Mouse (Mus musculus): ENCODE results near the gene Slc6a11. TPM values are rescaled to one million over a fixed set of nuclear protein-coding genes. Genes with fewer than 3 reads are reported as not detected.

Slc6a11 gene
- polyA plus RNA-seq, 1 experiment from 2014 or later = 0.92 TPM

DNA sequence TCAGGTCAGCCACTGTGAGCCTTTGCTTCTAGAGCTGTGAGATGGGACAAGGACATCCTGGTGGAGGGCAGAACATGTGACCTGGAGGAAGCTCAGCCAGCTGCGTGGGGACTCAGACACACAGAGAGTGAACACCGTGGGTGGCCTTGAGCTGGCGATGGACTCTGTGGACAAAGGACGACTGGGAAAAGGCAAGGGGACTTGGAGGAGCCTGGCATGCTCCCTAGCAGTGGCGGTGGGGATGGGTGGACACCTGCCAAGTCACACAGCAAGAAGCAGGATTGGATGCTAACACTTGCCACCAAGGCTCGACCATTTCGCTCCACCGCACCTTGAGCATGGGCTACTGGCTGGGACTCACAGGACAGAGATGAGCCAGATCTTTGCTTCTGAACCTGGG, 57.8 kb downstream of the Slc6a11 start:
- 70% methylated on average over 8 of the region's 8 CpGs for WGBS
- peaks cover 3% of the 10 kb centered on the region; the same call in 1 of the 2 replicates for H3K27me3 ChIP-seq (ENCODE audit: control insufficient read depth, insufficient read depth, low read length)
- no peak overlapping the region for H3K4me2 ChIP-seq (ENCODE audit: low read depth, low read length, severe bottlenecking)
- no peak overlapping the region for H3K27ac ChIP-seq (ENCODE audit: low read depth, low read length)
- no peak for ATAC-seq (replicated peaks; ENCODE audit: low FRiP score)
- H3K4me3 ChIP-seq (ENCODE audit: low read depth, low read length) = no peak overlapping the region
- H3K9ac ChIP-seq (ENCODE audit: low read length) = no peak overlapping the region
- no peaks in the 10 kb centered on the region for H3K4me1 ChIP-seq (replicated peaks; ENCODE audit: control insufficient read depth, insufficient read depth, low read length)
- no peak for DNase-seq (ENCODE audit: low spot score)
- H3K36me3 ChIP-seq (ENCODE audit: control insufficient read depth, insufficient read depth, low read length) = no peaks in the 10 kb centered on the region
- H3K9me3 ChIP-seq (ENCODE audit: control insufficient read depth, low read length) = no peaks in the 10 kb centered on the region

DNA sequence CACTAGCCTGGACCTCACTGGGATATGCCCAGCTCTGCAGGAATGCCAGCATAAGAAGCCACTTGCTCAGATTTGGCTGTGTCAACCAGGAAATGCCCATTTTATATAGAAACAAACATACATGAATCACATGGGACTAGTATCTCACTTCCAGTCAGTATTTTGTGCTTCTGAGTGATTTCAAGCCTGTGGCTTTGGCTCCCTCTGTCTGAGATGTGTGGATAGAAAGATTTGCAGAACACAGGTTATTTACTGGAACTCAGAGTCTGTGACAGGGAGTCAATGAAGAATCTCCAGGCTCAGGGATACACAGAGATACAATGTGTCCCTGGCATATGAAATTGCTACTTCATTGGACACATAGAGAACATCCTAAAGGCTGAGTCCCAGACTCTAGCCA, 65.0 kb downstream of the Slc6a11 start:
- H3K4me2 ChIP-seq (ENCODE audit: low read depth, low read length, severe bottlenecking) = no peak overlapping the region
- no peaks in the 10 kb centered on the region for H3K4me1 ChIP-seq (replicated peaks; ENCODE audit: control insufficient read depth, insufficient read depth, low read length)
- no peaks in the 10 kb centered on the region for H3K36me3 ChIP-seq (ENCODE audit: control insufficient read depth, insufficient read depth, low read length)
- ATAC-seq (replicated peaks; ENCODE audit: low FRiP score) (no peak), DNase-seq (ENCODE audit: low spot score) (no peak)
- no peaks in the 10 kb centered on the region for H3K27me3 ChIP-seq (ENCODE audit: control insufficient read depth, insufficient read depth, low read length)
- no peak overlapping the region for H3K9ac ChIP-seq (ENCODE audit: low read length)
- no peak overlapping the region for H3K4me3 ChIP-seq (ENCODE audit: low read depth, low read length)
- H3K27ac ChIP-seq (ENCODE audit: low read depth, low read length) = no peak overlapping the region
- no peaks in the 10 kb centered on the region for H3K9me3 ChIP-seq (ENCODE audit: control insufficient read depth, low read length)

- H3K27me3 ChIP-seq (ENCODE audit: control insufficient read depth, insufficient read depth, low read length) = no peaks in the 10 kb centered on the region
- 54% methylated on average over 9 of the region's 9 CpGs for WGBS
- H3K9me3 ChIP-seq (ENCODE audit: control insufficient read depth, low read length) = no peaks in the 10 kb centered on the region
- H3K4me3 ChIP-seq (ENCODE audit: low read depth, low read length) = no peak overlapping the region
- H3K27ac ChIP-seq (ENCODE audit: low read depth, low read length) = no peak overlapping the region
- ATAC-seq (replicated peaks; ENCODE audit: low FRiP score) = no peak
- no peaks in the 10 kb centered on the region for H3K36me3 ChIP-seq (ENCODE audit: control insufficient read depth, insufficient read depth, low read length)
- no peak for DNase-seq (ENCODE audit: low spot score)
- H3K9ac ChIP-seq (ENCODE audit: low read length) = no peak overlapping the region
- H3K4me2 ChIP-seq (ENCODE audit: low read depth, low read length, severe bottlenecking) = no peak overlapping the region
- H3K4me1 ChIP-seq (replicated peaks; ENCODE audit: control insufficient read depth, insufficient read depth, low read length) = no peaks in the 10 kb centered on the region
These were observed 68.3 kb downstream of the Slc6a11 start for GRCm38 (mm10) chr6:114199200-114199845.

DNA sequence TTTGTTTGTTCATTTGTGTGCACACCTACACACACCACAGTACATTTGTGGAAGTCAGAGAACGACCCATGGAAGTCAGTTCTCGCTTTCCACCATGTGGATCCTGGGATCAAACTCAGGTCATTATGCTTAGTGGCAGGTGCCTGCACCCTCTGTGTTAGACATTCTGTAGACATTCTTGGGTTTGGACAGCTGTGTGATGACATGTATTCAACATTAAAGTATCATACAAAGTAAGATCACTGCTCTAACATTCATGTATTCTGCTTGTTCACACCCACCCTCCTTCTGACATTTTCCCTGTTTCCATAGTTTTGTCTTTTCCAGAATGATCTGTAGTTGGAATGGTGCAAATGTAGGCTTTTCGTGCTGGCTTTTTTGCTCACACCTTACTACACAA, 73.5 kb downstream of the Slc6a11 start:
- Histone ChIP-seq H3K9me3 (ENCODE audit: control insufficient read depth, low read length) (no peaks in the 10 kb centered on the region), H3K9ac (ENCODE audit: low read length) (no peak overlapping the region), H3K27ac (ENCODE audit: low read depth, low read length) (no peak overlapping the region), H3K27me3 (ENCODE audit: control insufficient read depth, insufficient read depth, low read length) (no peaks in the 10 kb centered on the region), H3K36me3 (ENCODE audit: control insufficient read depth, insufficient read depth, low read length) (no peaks in the 10 kb centered on the region), H3K4me2 (ENCODE audit: low read depth, low read length, severe bottlenecking) (no peak overlapping the region), H3K4me3 (ENCODE audit: low read depth, low read length) (no peak overlapping the region), H3K4me1 (replicated peaks; ENCODE audit: control insufficient read depth, insufficient read depth, low read length) (no peaks in the 10 kb centered on the region)
- WGBS = 89% methylated on average over 3 of the region's 3 CpGs
- no peak for DNase-seq (ENCODE audit: low spot score)
- no peak for ATAC-seq (replicated peaks; ENCODE audit: low FRiP score)

DNA sequence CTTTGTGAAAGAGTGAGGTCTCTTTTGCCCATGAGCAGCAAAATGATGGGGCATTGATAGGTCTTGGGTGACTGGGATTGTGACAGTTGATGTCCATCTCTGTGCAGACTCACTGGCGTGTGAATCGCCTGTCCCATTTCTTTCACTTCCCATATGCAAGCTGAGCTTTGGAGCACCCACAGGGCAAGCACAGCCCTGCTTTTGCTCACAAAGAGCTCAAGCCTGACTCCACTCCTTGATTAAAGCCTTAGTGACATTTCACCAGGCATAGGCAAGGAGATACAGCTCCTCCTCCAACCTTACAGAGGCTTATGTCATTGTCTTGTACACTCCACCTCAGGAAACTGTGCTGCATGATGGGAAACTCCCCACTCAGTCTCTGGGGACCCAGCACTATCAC, 77.3 kb downstream of the Slc6a11 start:
- 98% methylated on average over 2 of the region's 2 CpGs for WGBS
- no peaks in the 10 kb centered on the region for H3K9me3 ChIP-seq (ENCODE audit: control insufficient read depth, low read length)
- no peak overlapping the region for H3K4me3 ChIP-seq (ENCODE audit: low read depth, low read length)
- DNase-seq (ENCODE audit: low spot score) (no peak), ATAC-seq (replicated peaks; ENCODE audit: low FRiP score) (no peak)
- no peak overlapping the region for H3K9ac ChIP-seq (ENCODE audit: low read length)
- H3K4me2 ChIP-seq (ENCODE audit: low read depth, low read length, severe bottlenecking) = no peak overlapping the region
- no peak overlapping the region for H3K27ac ChIP-seq (ENCODE audit: low read depth, low read length)
- no peaks in the 10 kb centered on the region for H3K4me1 ChIP-seq (replicated peaks; ENCODE audit: control insufficient read depth, insufficient read depth, low read length)
- H3K27me3 ChIP-seq (ENCODE audit: control insufficient read depth, insufficient read depth, low read length) = no peaks in the 10 kb centered on the region
- no peaks in the 10 kb centered on the region for H3K36me3 ChIP-seq (ENCODE audit: control insufficient read depth, insufficient read depth, low read length)

GRCm38 (mm10) chr6:114214393-114214792, 83.4 kb downstream of the Slc6a11 start:
- 80% methylated on average over 4 of the region's 4 CpGs for whole genome bisulfite sequencing
- Histone ChIP-seq H3K9me3 (ENCODE audit: control insufficient read depth, low read length) (no peaks in the 10 kb centered on the region), H3K4me3 (ENCODE audit: low read depth, low read length) (no peak overlapping the region), H3K27ac (ENCODE audit: low read depth, low read length) (no peak overlapping the region), H3K4me2 (ENCODE audit: low read depth, low read length, severe bottlenecking) (no peak overlapping the region), H3K4me1 (replicated peaks; ENCODE audit: control insufficient read depth, insufficient read depth, low read length) (no peaks in the 10 kb centered on the region; the same call in 1 of the 2 replicates), H3K27me3 (ENCODE audit: control insufficient read depth, insufficient read depth, low read length) (no peaks in the 10 kb centered on the region), H3K9ac (ENCODE audit: low read length) (no peak overlapping the region), H3K36me3 (ENCODE audit: control insufficient read depth, insufficient read depth, low read length) (no peaks in the 10 kb centered on the region)
- DNase-seq (ENCODE audit: low spot score) (no peak), ATAC-seq (replicated peaks; ENCODE audit: low FRiP score) (no peak)

DNA sequence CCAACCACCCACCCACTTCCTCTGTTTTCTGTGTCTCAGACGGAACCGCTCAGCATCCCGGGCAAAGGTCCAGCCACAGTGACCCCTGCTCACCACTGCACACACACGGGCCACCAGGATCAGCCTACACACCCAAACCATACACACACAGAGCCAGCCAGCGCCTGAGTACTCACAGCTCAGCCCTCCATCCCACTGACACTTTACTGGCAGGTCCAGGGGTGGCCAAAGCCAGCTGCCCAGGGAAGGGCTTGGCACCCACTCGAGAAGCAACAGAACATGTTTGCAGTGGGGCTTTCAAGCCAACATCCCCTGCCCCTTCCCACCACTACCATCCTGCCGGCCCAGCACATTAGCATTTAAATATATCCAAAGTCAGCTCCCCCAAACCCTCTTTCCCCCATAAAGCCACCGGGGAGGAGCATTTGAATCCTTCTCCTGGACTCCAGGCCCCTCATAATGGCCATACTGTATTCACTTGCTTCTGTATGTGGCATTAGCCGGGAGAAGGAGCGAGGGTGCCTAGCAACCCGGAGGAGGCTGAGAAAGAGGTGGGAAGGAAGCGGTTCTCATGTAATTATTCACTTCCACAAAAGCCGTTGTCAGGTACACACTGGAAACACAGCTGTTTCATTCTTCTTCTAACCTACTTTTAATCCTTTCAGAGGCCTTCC, 85.8 kb downstream of the Slc6a11 start:
- no peak overlapping the region for H3K9ac ChIP-seq (ENCODE audit: low read length)
- H3K36me3 ChIP-seq (ENCODE audit: control insufficient read depth, insufficient read depth, low read length) = no peaks in the 10 kb centered on the region
- H3K27ac ChIP-seq (ENCODE audit: low read depth, low read length) = no peak overlapping the region
- H3K4me3 ChIP-seq (ENCODE audit: low read depth, low read length) = no peak overlapping the region
- DNase-seq (ENCODE audit: low spot score) (no peak), ATAC-seq (replicated peaks; ENCODE audit: low FRiP score) (no peak)
- H3K9me3 ChIP-seq (ENCODE audit: control insufficient read depth, low read length) = no peaks in the 10 kb centered on the region
- H3K4me1 ChIP-seq (replicated peaks; ENCODE audit: control insufficient read depth, insufficient read depth, low read length) = no peaks in the 10 kb centered on the region; the same call in 1 of the 2 replicates
- H3K4me2 ChIP-seq (ENCODE audit: low read depth, low read length, severe bottlenecking) = no peak overlapping the region
- H3K27me3 ChIP-seq (ENCODE audit: control insufficient read depth, insufficient read depth, low read length) = no peaks in the 10 kb centered on the region
- WGBS = 52% methylated on average over 13 of the region's 13 CpGs

GRCm38 (mm10) chr6:114224399-114224798, 93.4 kb downstream of the Slc6a11 start:
- no peak overlapping the region for H3K4me3 ChIP-seq (ENCODE audit: low read depth, low read length)

GRCm38 (mm10) chr6:114227378-114227777, 96.3 kb downstream of the Slc6a11 start:
- ATAC-seq (replicated peaks; ENCODE audit: low FRiP score) (no peak), DNase-seq (ENCODE audit: low spot score) (no peak)
- 0% methylated on average over 2 of the region's 2 CpGs for WGBS
- Histone ChIP-seq H3K27ac (ENCODE audit: low read depth, low read length) (no peak overlapping the region), H3K27me3 (ENCODE audit: control insufficient read depth, insufficient read depth, low read length) (no peaks in the 10 kb centered on the region), H3K4me2 (ENCODE audit: low read depth, low read length, severe bottlenecking) (no peak overlapping the region), H3K9me3 (ENCODE audit: control insufficient read depth, low read length) (no peaks in the 10 kb centered on the region), H3K4me3 (ENCODE audit: low read depth, low read length) (no peak overlapping the region), H3K36me3 (ENCODE audit: control insufficient read depth, insufficient read depth, low read length) (no peaks in the 10 kb centered on the region), H3K9ac (ENCODE audit: low read length) (no peak overlapping the region), H3K4me1 (replicated peaks; ENCODE audit: control insufficient read depth, insufficient read depth, low read length) (0 out of 2 replicates have a peak, but pooled peaks cover 3% of the 10 kb centered on the region)

More at GRCm38 (mm10) chr6:114224399-114224798, 93.4 kb downstream of the Slc6a11 start:
- ATAC-seq (replicated peaks; ENCODE audit: low FRiP score) (no peak), DNase-seq (ENCODE audit: low spot score) (no peak)
- Histone ChIP-seq H3K9ac (ENCODE audit: low read length) (no peak overlapping the region), H3K9me3 (ENCODE audit: control insufficient read depth, low read length) (no peaks in the 10 kb centered on the region), H3K27ac (ENCODE audit: low read depth, low read length) (no peak overlapping the region), H3K4me2 (ENCODE audit: low read depth, low read length, severe bottlenecking) (no peak overlapping the region), H3K27me3 (ENCODE audit: control insufficient read depth, insufficient read depth, low read length) (no peaks in the 10 kb centered on the region), H3K4me1 (replicated peaks; ENCODE audit: control insufficient read depth, insufficient read depth, low read length) (0 out of 2 replicates have a peak, but pooled peaks cover 3% of the 10 kb centered on the region), H3K36me3 (ENCODE audit: control insufficient read depth, insufficient read depth, low read length) (no peaks in the 10 kb centered on the region)
- WGBS = 20% methylated on average over 4 of the region's 4 CpGs
